Mouse (Mus musculus) thymus, adult 18-20 months (tissue): ENCODE measurements around the gene Foxc2.
A peak's percentile ranks its signal among the peaks of the same experiment; 100 is the strongest.

Source experiments
- DNase-seq, 2 experiments: peaks; one replicate each; pipeline ENCODE4 v3.0.0; 2022; ENCODE audit warnings: mixed read lengths in 2 of 2

The Foxc2 gene

GRCm38 (mm10) chr8:121115948-121116347 lies at the start of gene Foxc2:
TSS of gene Foxc2 (plus strand) at chr8:121116171.
- peak; percentile 49 to 59 for DNase-seq

- no peak for DNase-seq
These were observed 44.5 kb upstream of the Foxc2 start for GRCm38 (mm10) chr8:121071454-121071853.

DNA sequence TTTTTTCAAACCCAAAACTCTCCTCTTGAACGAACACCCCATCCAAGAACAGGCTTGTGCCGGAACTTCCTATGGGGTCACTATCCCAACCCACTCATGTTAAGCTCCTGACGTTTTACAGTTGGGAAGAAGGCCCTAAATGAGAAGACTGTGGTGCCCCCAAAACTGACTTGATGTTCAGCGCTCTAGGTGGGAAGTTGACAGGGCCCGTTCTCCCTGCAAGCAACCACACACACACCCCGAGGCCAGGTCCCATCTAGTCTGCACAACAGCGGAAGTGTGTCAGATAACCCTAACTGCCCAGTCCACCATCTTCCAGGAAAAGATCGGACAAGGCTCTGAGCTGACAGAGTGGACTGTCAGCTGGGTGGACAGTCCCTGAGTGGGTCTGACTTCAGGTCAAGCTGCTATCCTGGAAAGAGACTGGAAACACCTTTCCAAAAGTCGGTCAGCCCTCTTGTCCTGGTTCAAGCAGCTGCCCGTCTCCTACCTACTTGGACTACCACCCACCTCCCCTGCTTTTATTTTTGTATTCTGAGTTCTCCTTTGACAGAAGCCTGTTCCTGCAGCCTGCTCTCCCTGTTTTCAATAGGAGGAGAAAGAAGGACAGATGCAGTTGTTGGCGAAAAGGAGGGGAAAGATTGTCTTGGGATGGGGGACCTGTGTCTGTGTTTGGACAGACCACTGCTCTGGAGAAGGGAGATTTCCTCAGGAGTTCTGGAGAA lies 43.4 kb upstream of the Foxc2 start:
- no peak for DNase-seq

DNA sequence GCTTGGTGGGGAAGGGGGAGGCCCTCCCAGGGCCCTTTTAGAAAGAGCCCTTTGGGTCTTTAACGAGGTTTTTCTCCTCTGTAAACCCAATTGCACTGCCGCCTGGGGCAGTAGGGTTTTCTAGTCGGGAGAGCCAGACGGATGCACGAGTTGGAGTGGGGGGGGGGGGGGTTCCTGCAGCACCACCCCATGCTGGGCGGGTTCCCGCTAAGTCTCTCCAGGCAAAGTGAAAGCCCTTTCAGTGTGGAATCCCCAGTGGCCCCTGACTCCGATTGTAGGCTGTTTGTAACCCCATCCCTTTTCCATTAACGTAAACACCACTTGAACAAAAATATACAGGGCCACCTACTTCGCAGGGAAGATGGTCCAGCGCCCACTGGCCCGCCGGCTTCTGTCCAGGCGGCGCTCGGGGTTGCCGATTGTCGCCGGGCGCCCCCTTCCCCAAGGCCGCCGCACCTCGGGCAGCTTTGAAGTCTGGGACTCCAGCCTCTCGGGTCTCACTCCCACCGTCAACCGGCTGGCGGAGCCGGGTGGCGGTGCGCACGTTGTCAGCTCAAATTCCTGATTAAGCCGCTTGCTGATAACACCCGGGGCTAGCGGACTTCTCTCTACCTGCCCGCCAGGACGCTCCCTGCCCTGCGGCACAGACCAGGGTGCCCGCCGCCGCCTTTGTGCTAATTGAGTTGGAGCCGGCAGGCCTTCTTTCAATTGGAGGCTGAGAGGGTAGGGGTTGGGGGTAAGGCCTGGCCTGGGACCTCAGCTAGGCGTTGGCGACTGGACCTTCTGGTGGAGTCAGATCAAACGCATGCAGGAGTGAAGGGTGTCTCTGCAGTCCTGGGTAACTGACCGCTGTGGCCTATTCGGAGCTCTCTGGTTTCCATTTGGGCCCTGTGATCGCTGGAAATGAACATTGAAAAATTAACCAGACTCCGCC lies 42.5 kb upstream of the Foxc2 start:
- DNase-seq = no peak

DNA sequence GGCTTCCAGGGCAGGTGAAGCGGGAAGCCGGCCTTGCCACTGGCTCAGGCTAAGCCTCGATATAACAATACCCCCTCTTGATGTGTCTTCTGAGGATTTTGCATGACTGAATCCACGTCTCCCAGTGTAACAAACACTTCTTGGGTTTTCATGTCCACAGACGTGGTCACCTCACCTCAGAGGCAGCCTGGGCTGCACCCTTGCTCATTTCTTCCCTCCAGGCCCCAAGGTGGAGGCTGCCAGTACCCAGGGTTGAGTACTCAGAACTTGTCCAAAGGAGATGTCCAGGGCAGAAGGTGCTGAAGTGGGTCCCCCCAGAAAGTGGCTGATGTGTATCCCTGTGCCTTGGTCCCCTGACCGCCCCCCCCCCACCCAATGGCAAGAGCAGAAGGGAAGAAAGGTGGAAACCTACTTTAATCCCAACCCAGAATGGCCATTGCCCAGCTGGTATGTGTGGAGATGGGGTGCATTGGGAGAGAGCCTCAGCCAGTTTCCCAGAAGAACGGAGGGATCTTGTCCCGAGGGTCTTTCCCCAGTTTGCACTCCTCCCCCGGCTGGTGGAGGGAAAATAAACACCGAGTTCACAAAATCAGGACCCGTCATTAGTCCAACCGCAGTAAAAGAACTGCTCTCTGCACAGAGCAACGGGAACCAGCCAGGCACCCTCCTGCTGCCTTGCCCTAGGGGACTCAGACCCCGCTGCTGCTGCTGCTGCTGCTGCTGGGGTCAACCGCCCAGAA lies 41.7 kb upstream of the Foxc2 start:
- no peak for DNase-seq

- DNase-seq = no peak
These were observed 41.2 kb upstream of the Foxc2 start for GRCm38 (mm10) chr8:121074848-121075145.

DNA sequence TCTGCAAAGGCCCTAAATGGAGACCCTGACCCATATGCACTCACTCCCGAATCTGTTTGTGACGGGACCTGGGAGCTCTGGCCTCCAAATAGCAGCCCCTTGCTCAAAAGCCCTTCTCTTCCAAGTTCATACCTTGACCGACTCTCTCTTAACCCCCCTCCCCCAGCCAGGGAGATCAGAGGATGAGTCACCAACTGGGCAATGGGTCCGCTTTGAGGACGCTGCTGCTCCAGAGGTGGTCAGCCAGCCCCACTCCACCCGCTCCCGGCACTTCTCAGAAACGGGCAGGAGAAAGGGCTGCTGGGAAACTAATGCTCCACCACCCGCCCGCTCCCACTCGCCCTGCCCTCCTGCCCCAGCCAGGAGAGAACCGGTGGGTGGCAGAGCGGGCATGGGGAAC lies 40.0 kb upstream of the Foxc2 start:
- DNase-seq = no peak

- DNase-seq = no peak
These were observed 39.4 kb upstream of the Foxc2 start for GRCm38 (mm10) chr8:121076555-121076954.

DNA sequence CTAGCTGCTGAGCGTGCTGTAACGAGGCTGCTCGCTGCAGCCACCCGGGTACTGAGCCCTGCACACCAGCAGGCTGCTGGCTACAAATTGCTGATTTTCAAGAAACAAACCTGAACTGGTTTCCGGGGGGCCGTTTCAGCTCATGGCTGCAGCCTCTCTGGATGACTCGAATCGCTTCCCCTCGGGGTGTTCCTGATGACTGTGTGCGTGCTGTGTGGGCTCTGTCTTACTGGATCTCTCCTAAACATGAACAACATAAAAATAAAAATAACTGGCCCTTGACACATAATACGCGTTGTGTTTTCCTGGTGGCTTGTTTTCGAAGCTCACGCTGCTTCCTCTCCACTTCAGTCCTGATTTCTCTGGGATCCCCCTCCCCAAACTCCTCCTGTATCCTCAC lies 37.2 kb upstream of the Foxc2 start:
- DNase-seq = no peak

DNA sequence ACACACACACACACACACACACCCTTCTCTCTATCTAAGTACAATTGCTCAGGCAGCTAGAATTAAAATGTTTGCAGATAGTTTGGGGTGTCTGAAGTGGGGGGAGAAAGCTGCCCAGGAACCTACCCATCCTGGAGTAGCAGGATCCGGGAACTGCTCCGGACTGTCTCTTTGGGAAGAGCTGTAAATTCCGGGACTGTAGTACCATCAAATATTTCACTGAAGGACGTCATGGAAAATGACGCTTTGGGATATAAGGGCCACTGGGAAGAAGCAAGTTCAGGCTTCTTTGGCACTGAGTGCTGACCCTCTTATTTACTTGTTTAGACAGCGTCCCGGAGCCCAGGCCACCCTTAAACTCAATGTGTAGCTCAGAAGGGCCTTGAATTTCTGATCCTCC lies 36.8 kb upstream of the Foxc2 start:
- no peak for DNase-seq

GRCm38 (mm10) chr8:121079944-121080343 lies 36.0 kb upstream of the Foxc2 start:
- DNase-seq = no peak

GRCm38 (mm10) chr8:121080361-121081090 lies 35.4 kb upstream of the Foxc2 start:
- no peak for DNase-seq

- no peak for DNase-seq
These were observed 34.6 kb upstream of the Foxc2 start for GRCm38 (mm10) chr8:121081398-121081797.

DNA sequence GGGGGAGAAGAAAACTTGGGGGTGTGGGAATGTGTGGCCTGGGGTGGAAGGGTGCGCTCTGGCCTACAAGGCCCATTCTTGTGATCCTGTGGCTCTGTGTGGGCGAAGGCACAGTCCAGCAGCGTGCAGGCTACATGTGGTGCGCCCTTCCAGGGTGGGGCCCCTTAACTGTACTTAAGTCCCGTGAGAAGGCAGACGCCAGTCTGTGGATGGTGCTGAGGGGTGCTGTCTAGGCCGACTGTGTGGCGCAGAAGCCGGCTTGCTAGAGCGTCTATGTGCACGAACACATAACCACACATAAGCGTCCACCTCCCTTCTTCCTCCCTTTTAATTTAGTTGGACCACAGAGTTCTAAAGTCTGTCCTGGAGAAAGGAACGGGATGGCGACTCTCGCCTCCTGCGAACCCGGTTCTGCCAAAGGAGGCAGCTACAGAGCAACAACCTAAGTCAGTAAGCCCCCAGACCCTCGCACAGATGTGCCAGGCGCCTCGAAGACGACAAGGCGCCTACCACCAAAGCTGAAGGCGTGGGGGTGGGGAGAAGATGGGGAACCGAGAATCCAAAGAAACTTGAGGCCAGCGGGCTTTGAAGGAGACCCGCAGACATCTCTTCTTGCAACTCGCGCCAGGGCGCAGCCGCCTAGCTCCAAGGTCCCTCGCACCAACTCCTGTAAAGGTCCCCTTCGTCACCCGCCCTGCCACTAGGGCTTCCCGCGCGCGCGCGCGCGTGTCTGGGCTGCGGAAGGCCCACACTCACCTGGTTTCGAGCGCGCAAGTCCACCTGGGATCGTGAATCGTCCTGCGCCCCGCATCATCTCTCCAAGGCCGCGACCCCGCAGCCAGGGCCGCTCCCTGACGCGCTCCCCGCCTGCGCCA lies 33.5 kb upstream of the Foxc2 start:
- DNase-seq = no peak

GRCm38 (mm10) chr8:121083093-121083935 lies 32.7 kb upstream of the Foxc2 start:
- DNase-seq = no peak

- no peak for DNase-seq
These were observed 32.1 kb upstream of the Foxc2 start for GRCm38 (mm10) chr8:121083936-121084209.

- no peak for DNase-seq
These were observed 31.6 kb upstream of the Foxc2 start, which contains the start of gene Foxf1 for GRCm38 (mm10) chr8:121084210-121084951. TSS of gene Foxf1 (plus strand) at chr8:121084386.

DNA sequence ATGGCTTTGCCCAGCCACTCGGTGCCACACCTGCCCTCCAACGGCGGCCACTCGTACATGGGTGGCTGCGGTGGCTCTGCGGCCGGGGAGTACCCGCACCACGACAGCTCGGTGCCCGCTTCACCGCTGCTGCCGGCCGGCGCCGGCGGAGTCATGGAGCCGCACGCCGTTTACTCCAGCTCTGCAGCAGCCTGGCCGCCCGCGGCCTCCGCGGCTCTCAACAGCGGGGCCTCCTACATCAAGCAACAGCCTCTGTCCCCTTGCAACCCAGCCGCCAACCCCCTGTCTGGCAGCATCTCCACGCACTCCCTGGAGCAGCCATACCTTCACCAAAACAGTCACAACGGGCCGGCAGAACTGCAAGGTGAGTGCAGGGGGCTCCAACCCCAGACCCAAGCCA lies 31.0 kb upstream of the Foxc2 start:
- no peak for DNase-seq

- no peak for DNase-seq
These were observed 30.4 kb upstream of the Foxc2 start for GRCm38 (mm10) chr8:121085561-121085960.
